Mouse (Mus musculus) adrenal gland, adult (tissue): ENCODE data around the gene Syne3.
A peak's percentile ranks its signal among the peaks of the same experiment; 100 is the strongest.

Source experiments
- DNase-seq, 2 experiments: peaks; one replicate each; pipeline ENCODE4 v3.0.0; 2022 to 2023; ENCODE audit warnings: low spot score in 1 of 2; ENCODE audit not compliant: inconsistent age in 2 of 2

The Syne3 gene

DNA sequence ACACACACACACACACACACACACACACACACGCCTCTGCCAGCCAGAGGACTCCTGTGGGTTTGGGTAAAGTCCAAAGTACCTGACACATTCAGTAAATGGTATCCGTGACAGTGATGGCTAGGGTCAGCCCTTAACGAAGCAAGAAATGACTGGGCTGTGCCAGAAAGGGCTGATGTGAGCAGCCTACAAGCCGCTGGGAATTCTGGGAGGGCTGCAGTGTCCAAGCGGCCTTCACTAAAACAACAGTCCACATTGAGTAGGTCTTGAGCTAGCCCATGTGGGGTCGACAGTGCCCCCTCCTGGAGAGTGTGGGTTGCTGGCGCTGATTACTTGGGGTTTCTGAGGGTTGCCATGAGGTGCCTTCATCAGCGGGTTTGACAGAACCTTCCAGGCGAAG is 110.9 kb downstream of the Syne3 start:
- peak in 1 of 2 experiments; percentile 43 for DNase-seq

DNA sequence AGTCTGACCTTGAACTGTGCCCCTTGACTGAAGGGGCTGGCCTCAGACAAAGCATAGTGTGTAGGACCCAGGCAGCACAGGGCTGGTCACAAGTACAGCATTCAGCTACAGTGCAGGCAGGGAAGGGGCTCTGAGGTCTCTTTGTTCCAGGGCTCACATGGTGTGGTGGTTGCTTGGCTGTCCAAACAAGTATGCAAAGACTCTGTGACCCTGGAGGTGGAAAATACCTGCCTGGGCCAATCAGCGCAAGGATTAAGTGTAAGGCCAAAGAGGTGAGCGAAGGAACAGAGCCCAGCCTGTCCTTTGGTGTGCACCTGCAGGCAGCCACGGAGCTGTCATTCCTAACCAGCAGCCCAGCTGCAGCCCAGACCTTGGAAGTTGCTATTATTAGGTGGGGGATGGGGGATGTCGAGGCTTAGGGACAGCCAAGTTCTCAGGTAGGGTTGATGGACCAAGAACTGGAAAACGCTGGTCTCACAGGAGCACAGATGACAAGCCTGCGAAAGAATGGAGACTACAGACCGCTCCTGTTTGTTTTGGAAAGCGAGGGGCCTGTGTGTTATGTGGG is 112.5 kb downstream of the Syne3 start:
- no peak for DNase-seq

DNA sequence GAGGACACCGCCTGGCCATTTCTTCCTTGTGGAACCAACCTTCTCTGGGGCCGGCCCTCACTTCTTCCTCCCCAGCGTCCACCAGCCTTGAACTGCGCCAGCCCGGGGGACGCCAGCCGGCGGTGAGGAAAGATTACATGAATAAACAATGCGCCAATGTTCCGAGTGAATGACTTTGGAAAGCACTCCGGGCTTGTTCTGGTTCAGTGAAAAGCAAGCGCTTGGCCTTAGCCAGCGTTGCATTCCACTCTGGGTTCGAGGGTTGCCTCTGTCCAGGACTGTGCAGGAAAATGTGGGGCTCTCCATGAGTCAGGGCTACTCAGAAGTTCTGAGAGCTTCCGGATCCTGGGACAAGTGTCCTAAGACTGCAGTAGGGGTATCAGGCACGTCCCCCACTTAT is 113.0 kb downstream of the Syne3 start:
- DNase-seq = peak in 1 of 2 experiments; percentile 36

DNA sequence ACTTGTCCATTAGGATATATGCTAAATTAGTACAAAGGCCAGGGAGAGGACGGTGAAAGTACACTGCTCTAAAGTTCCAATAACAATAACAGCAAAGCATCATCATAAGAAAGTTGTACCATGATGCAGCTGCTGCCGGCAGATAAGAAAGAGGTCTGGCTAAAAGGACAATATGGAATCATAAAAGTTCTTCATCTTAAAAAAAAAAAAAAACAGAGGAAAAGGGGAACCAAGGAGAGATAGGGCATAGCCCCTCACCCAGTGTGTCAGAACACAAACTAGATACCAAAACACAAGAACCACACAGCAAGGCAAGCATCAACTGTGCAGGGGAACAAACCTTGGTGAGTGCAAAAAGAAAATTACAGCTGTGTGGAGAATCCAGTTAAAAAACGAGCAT is 117.4 kb downstream of the Syne3 start:
- DNase-seq = no peak

DNA sequence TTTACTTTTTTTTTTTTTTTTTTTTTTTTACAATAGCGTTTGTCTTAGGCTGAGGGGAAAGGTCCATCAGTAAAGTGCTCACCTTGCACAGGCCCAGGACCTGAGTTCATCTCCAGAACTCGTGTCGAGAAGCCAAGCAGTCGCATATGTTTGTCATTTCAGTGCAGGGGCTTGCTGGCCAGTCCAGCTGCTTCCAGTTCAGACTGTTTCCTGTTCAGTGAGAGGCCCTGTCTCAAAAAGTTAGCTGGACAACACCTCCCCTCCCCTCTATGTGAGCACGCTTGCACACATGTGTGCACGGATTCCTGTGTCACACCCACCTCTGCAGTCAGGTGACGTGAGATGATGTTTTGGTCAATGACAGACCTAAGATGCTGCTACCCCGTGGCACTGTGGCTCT is 119.5 kb downstream of the Syne3 start:
- no peak for DNase-seq

DNA sequence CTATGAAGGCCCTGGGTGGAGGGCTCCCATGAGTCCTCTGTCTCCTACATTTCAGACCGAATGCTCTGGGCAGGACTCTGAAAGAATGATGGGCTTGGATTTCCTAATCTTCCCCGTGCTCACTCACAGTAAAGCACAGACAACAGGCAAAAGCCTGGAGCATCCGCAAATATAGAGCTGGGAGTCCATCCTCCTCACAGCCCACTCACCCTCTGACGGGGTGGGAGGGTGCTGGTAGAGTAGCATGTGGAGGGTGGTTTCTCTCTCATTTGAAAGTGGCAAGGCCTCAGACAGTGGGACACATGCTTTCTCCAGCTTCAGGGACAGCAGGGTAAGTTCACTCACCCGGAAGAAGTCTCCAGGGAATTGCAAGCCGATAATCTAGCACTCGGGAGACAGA is 123.5 kb downstream of the Syne3 start:
- no peak for DNase-seq

DNA sequence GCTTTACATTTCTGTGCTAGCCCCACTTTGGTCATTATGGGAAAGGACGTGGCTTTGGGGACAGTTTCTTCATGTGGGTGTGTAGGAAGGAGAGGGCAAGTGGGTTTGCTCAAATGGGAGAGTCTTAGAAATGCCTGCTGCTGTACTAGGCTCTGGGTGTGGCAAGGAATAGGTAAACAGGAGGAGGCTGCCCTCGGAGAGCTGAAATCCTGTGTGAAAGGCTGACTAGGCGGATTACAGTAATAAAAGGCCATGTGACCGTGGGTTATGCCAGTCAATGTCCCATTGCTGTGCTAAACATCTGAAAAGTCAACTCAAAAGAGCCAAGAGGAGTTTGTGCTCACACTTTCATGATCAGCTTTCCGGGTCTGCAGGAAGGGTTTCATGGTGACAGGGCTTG is 127.1 kb downstream of the Syne3 start:
- no peak for DNase-seq

DNA sequence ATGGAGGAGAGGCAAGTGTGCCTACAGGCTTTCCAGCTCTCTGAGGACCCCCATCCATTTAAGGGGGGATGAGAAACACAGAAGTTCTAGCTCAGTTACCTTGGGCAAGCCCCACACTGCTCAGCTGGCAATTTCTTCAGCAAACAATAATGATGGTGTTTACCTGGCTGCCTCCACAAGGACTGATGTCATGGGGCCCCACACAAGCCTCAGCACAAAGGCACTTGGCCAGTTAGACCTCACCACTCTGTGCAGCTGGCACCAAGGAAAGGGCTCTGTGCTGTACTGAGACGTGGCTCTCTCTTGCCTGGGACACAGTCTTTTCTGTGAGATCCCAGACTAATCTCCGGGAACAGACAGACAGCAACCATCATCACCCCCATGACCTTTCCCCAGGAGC is 127.5 kb downstream of the Syne3 start:
- DNase-seq = no peak

DNA sequence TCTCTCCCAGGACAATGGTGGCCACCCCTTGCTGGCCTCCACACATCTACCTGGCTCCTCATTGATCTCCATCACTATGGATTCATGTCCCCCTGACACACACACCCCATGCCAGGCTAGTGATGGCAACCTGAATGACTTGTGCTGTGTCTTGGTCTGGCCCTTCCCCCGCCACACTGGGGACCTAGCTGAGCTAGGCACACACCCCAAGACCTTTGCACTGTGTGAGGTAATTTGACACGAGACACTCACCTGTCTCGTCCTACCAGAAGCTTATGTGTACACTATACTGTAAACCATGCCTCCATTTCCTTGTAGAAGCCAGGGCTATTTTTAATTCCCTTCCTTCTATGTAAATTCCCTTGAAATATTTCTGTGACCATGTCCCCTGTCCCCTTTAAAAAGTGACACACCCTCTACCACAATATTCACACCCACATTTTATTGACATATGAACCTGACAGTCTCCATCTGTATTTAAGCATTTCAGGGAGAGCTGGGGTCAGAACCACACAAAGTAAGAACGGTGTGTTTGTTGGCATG is 128.0 kb downstream of the Syne3 start:
- DNase-seq = no peak

DNA sequence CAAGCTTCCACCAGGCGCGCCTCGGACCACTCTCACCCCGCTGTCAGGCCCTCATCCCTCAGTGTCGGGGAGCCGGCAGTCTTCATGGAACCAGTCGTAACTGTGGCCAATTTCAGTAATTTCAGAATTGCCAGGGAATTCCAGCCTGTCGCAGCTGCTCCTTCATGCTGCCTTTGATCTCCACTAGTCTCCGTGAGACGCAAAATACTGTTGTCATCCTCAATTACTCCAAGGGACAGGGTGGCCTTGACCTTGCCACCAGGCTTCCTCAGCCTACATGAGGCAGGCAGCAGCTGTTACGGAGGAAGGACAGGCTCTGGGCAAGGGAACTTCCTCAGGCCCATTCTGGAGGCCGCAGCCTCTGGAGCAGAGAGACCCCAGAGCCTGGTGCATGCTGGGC is 129.2 kb downstream of the Syne3 start:
- peak; percentile 56 to 74 for DNase-seq
